Mouse (Mus musculus) ovary, postnatal 10 days (tissue): Measurements from ENCODE around the gene Leap2.

ENCODE experiments used
- DNase-seq: peaks from one replicate; pipeline ENCODE4 v3.0.0; 2022; ENCODE audit warnings: low spot score

The Leap2 gene

GRCm38 (mm10) chr11:53423036-53423435, at the start of gene Leap2:
TSS of gene Leap2 (minus strand) at chr11:53423170.
- DNase-seq = no peak

- DNase-seq = no peak
These were observed 49.7 kb upstream of the Leap2 start for GRCm38 (mm10) chr11:53472709-53473108.

GRCm38 (mm10) chr11:53469968-53470695, 47.2 kb upstream of the Leap2 start, which contains the start of gene Gm9837:
TSS of gene Gm9837 (minus strand) at chr11:53470479.
- peak; percentile 82 for DNase-seq

- no peak for DNase-seq
These were observed 46.5 kb upstream of the Leap2 start for GRCm38 (mm10) chr11:53469294-53469967.

GRCm38 (mm10) chr11:53466231-53466971, 43.4 kb upstream of the Leap2 start:
- DNase-seq = peak; percentile 63

GRCm38 (mm10) chr11:53463551-53464424, 40.8 kb upstream of the Leap2 start:
- DNase-seq = no peak

GRCm38 (mm10) chr11:53461727-53462126, 38.8 kb upstream of the Leap2 start:
- DNase-seq = no peak

- no peak for DNase-seq
These were observed 37.2 kb upstream of the Leap2 start for GRCm38 (mm10) chr11:53460192-53460591.

GRCm38 (mm10) chr11:53458996-53459395, 36.0 kb upstream of the Leap2 start:
- no peak for DNase-seq

GRCm38 (mm10) chr11:53457372-53457954, 34.5 kb upstream of the Leap2 start:
- no peak for DNase-seq

GRCm38 (mm10) chr11:53456474-53457371, 33.8 kb upstream of the Leap2 start, which contains the start of the genes Gm10447 and Shroom1:
TSS of gene Gm10447 (minus strand) at chr11:53457110.
TSS of gene Shroom1 (plus strand) at chr11:53457205.
- DNase-seq = no peak

- DNase-seq = no peak
These were observed 30.1 kb upstream of the Leap2 start for GRCm38 (mm10) chr11:53453031-53453430.

- no peak for DNase-seq
These were observed 29.4 kb upstream of the Leap2 start for GRCm38 (mm10) chr11:53452396-53452795.

GRCm38 (mm10) chr11:53451361-53451760, 28.4 kb upstream of the Leap2 start:
- no peak for DNase-seq

GRCm38 (mm10) chr11:53450070-53450705, 27.2 kb upstream of the Leap2 start:
- DNase-seq = no peak

- DNase-seq = no peak
These were observed 25.6 kb upstream of the Leap2 start for GRCm38 (mm10) chr11:53448529-53448928.

- no peak for DNase-seq
These were observed 25.0 kb upstream of the Leap2 start for GRCm38 (mm10) chr11:53447996-53448395.

- no peak for DNase-seq
These were observed 23.2 kb upstream of the Leap2 start for GRCm38 (mm10) chr11:53446183-53446582.

- DNase-seq = no peak
These were observed 22.6 kb upstream of the Leap2 start for GRCm38 (mm10) chr11:53445562-53445961.

GRCm38 (mm10) chr11:53443861-53444260, 20.9 kb upstream of the Leap2 start:
- DNase-seq = no peak
